Mouse (Mus musculus) limb, embryonic 12.5 days (tissue): Measurements from ENCODE around the gene Gm128. TPM values are rescaled to one million over a fixed set of nuclear protein-coding genes. Genes with fewer than 3 reads are reported as not detected.
"Not testable (repeated sequence)": the region's sequence is repeated elsewhere in the genome, so short reads cannot be mapped to it uniquely, and the experiment has no call there.

Source experiments
- ATAC-seq: fragments of 200-750 bp; cut with Nextera tagmentation; 2 replicates; pipeline ENCODE4 v1.8.0; 2017; ENCODE audit warnings: low read depth, moderate TSS enrichment; ENCODE audit not compliant: insufficient number of reproducible peaks, insufficient read depth, low FRiP score, low TSS enrichment
- H3K27ac ChIP-seq: fragments of 300-500 bp; sonication (generic); 2 replicates; pipeline ENCODE4 v1.5.1; 2016; ENCODE audit warnings: mild to moderate bottlenecking, moderate library complexity
- H3K27me3 ChIP-seq: fragments of 300-500 bp; sonication (generic); 2 replicates; pipeline ENCODE4 v1.6.1; 2016; ENCODE audit warnings: mild to moderate bottlenecking, moderate library complexity
- H3K36me3 ChIP-seq: fragments of 300-500 bp; sonication (generic); 2 replicates; pipeline ENCODE4 v1.6.1; 2016; ENCODE audit warnings: mild to moderate bottlenecking, moderate library complexity
- H3K4me1 ChIP-seq: fragments of 300-500 bp; sonication (generic); replicated peaks from 2 replicates; pipeline ENCODE4 v1.6.1; 2016
- H3K4me2 ChIP-seq: fragments of 300-500 bp; sonication (generic); 2 replicates; pipeline ENCODE4 v1.6.1; 2016; ENCODE audit warnings: mild to moderate bottlenecking, moderate library complexity
- H3K4me3 ChIP-seq: fragments of 300-500 bp; sonication (generic); replicated peaks from 2 replicates; pipeline ENCODE4 v1.5.1; 2016; ENCODE audit warnings: mild to moderate bottlenecking
- H3K9ac ChIP-seq: fragments of 300-500 bp; sonication (generic); replicated peaks from 2 replicates; pipeline ENCODE4 v1.6.1; 2016; ENCODE audit warnings: mild to moderate bottlenecking, moderate library complexity
- H3K9me3 ChIP-seq: fragments of 300-500 bp; sonication (generic); 2 replicates; pipeline ENCODE4 v1.6.1; 2016; ENCODE audit warnings: mild to moderate bottlenecking, moderate library complexity
- WGBS: fragments of 180-500 bp; shearing (Covaris S2); methylation state at CpG from one replicate; pipeline ENCODE4 v1.1.7; 2016; 5-methylcytosine and 5-hydroxymethylcytosine counted together
- polyA plus RNA-seq: library from polyadenylated mRNA; unstranded; fragments of >200 nt; fragmentation: Nextera tagmentation; extraction: Ambion mirVana; gene quantifications from 2 replicates; pipeline ENCODE4 v1.2.1, GENCODE M21; 2016

Gene Gm128
- polyA plus RNA-seq, 1 experiment from 2014 or later: 0.59 TPM

- Histone ChIP-seq H3K4me2 (no peak overlapping the region), H3K4me3 (no peak overlapping the region), H3K27me3 (no peaks in the 10 kb centered on the region), H3K4me1 (peaks cover 6% of the 10 kb centered on the region), H3K9ac (no peak overlapping the region), H3K36me3 (peaks cover 44% of the 10 kb centered on the region), H3K9me3 (no peaks in the 10 kb centered on the region), H3K27ac (no peak overlapping the region)
- 97% methylated on average over 1 of the region's 1 CpGs for WGBS
- ATAC-seq: no peak
Measured at GRCm38 (mm10) chr3:95213609-95213975, 27.8 kb downstream of the Gm128 start.

GRCm38 (mm10) chr3:95212889-95213608 lies 28.3 kb downstream of the Gm128 start:
- WGBS: 92% methylated on average over 9 of the region's 10 CpGs
- not testable (repeated sequence) for H3K27ac ChIP-seq, H3K9me3 ChIP-seq, H3K4me2 ChIP-seq, H3K27me3 ChIP-seq, H3K4me1 ChIP-seq, ATAC-seq, H3K9ac ChIP-seq, H3K4me3 ChIP-seq
- H3K36me3 ChIP-seq: peaks cover 48% of the 10 kb centered on the region

GRCm38 (mm10) chr3:95210585-95210984 lies 30.8 kb downstream of the Gm128 start:
- no peak for ATAC-seq
- H3K9me3 ChIP-seq: no peaks in the 10 kb centered on the region
- no peak overlapping the region for H3K9ac ChIP-seq
- no peak overlapping the region for H3K4me2 ChIP-seq
- no peak overlapping the region for H3K27ac ChIP-seq
- 93% methylated on average over 2 of the region's 2 CpGs for WGBS
- no peaks in the 10 kb centered on the region for H3K27me3 ChIP-seq
- peaks cover 66% of the 10 kb centered on the region for H3K36me3 ChIP-seq
- H3K4me3 ChIP-seq: no peak overlapping the region
- H3K4me1 ChIP-seq: no peaks in the 10 kb centered on the region

GRCm38 (mm10) chr3:95208286-95208685 lies 33.1 kb downstream of the Gm128 start:
- 93% methylated on average over 4 of the region's 4 CpGs for WGBS
- peaks cover 71% of the 10 kb centered on the region for H3K36me3 ChIP-seq
- no peak overlapping the region for H3K27ac ChIP-seq
- no peaks in the 10 kb centered on the region for H3K4me1 ChIP-seq
- no peak overlapping the region for H3K9ac ChIP-seq
- ATAC-seq: no peak
- H3K4me2 ChIP-seq: no peak overlapping the region
- no peaks in the 10 kb centered on the region for H3K27me3 ChIP-seq
- H3K4me3 ChIP-seq: no peak overlapping the region
- H3K9me3 ChIP-seq: no peaks in the 10 kb centered on the region

- H3K36me3 ChIP-seq: peaks cover 94% of the 10 kb centered on the region
Measured at GRCm38 (mm10) chr3:95203880-95204279, 37.5 kb downstream of the Gm128 start.

GRCm38 (mm10) chr3:95200562-95200961 lies 40.8 kb downstream of the Gm128 start:
- H3K4me3 ChIP-seq: no peak overlapping the region
- no peaks in the 10 kb centered on the region for H3K9me3 ChIP-seq
- H3K27ac ChIP-seq: no peak overlapping the region
- H3K4me1 ChIP-seq: no peaks in the 10 kb centered on the region
- peaks cover 95% of the 10 kb centered on the region for H3K36me3 ChIP-seq
- H3K4me2 ChIP-seq: no peak overlapping the region
- H3K27me3 ChIP-seq: no peaks in the 10 kb centered on the region
- no peak for ATAC-seq
- H3K9ac ChIP-seq: no peak overlapping the region
- 67% methylated on average over 2 of the region's 2 CpGs for WGBS

More at GRCm38 (mm10) chr3:95203880-95204279, 37.5 kb downstream of the Gm128 start:
- no peak overlapping the region for H3K4me3 ChIP-seq
- H3K4me2 ChIP-seq: no peak overlapping the region
- 90% methylated on average over 6 of the region's 6 CpGs for WGBS
- no peak for ATAC-seq
- no peak overlapping the region for H3K9ac ChIP-seq
- no peaks in the 10 kb centered on the region for H3K27me3 ChIP-seq
- no peaks in the 10 kb centered on the region for H3K4me1 ChIP-seq
- H3K9me3 ChIP-seq: no peaks in the 10 kb centered on the region
- no peak overlapping the region for H3K27ac ChIP-seq

- no peak overlapping the region for H3K27ac ChIP-seq
- no peaks in the 10 kb centered on the region for H3K4me1 ChIP-seq
- no peak overlapping the region for H3K4me2 ChIP-seq
- H3K36me3 ChIP-seq: peaks cover 95% of the 10 kb centered on the region
- ATAC-seq: no peak
- no peak overlapping the region for H3K4me3 ChIP-seq
- H3K27me3 ChIP-seq: no peaks in the 10 kb centered on the region
- no peak overlapping the region for H3K9ac ChIP-seq
- 85% methylated on average over 7 of the region's 7 CpGs for WGBS
- H3K9me3 ChIP-seq: no peaks in the 10 kb centered on the region
Measured at GRCm38 (mm10) chr3:95200132-95200531, 41.3 kb downstream of the Gm128 start.

GRCm38 (mm10) chr3:95199101-95199500 lies 42.3 kb downstream of the Gm128 start:
- H3K27ac ChIP-seq: no peak overlapping the region
- peaks cover 94% of the 10 kb centered on the region for H3K36me3 ChIP-seq
- no peak overlapping the region for H3K4me3 ChIP-seq
- H3K27me3 ChIP-seq: no peaks in the 10 kb centered on the region
- H3K9ac ChIP-seq: no peak overlapping the region
- ATAC-seq: no peak
- H3K4me2 ChIP-seq: no peak overlapping the region
- H3K4me1 ChIP-seq: no peaks in the 10 kb centered on the region
- no peaks in the 10 kb centered on the region for H3K9me3 ChIP-seq
- WGBS: 79% methylated on average over 1 of the region's 1 CpGs

GRCm38 (mm10) chr3:95195772-95196171 lies 45.6 kb downstream of the Gm128 start:
- no peaks in the 10 kb centered on the region for H3K4me1 ChIP-seq
- ATAC-seq: no peak
- no peak overlapping the region for H3K27ac ChIP-seq
- H3K9ac ChIP-seq: no peak overlapping the region
- H3K9me3 ChIP-seq: no peaks in the 10 kb centered on the region
- no peaks in the 10 kb centered on the region for H3K27me3 ChIP-seq
- H3K4me3 ChIP-seq: no peak overlapping the region
- H3K36me3 ChIP-seq: peaks cover 88% of the 10 kb centered on the region
- H3K4me2 ChIP-seq: no peak overlapping the region
- 85% methylated on average over 2 of the region's 2 CpGs for WGBS

- Histone ChIP-seq H3K4me2 (no peak overlapping the region), H3K27me3 (no peaks in the 10 kb centered on the region), H3K9ac (no peak overlapping the region), H3K4me3 (no peak overlapping the region), H3K9me3 (no peaks in the 10 kb centered on the region), H3K36me3 (peaks cover 86% of the 10 kb centered on the region), H3K4me1 (no peaks in the 10 kb centered on the region), H3K27ac (no peak overlapping the region)
- no peak for ATAC-seq
- 87% methylated on average over 6 of the region's 6 CpGs for WGBS
Measured at GRCm38 (mm10) chr3:95194721-95195135, 46.7 kb downstream of the Gm128 start.
